Mouse (Mus musculus) lung, adult 10 weeks (tissue): Measurements from ENCODE around the gene Rhd. TPM values are rescaled to one million over a fixed set of nuclear protein-coding genes. Genes with fewer than 3 reads are reported as not detected.

Experiments
- polyA plus RNA-seq: library from polyadenylated mRNA; stranded (reverse); fragments of 350-450 nt; fragmentation: Illumina TruSeq; extraction: RNeasy Lipid Tissue Mini Kit (QIAGEN cat#74804); gene quantifications from one replicate; pipeline ENCODE4 v1.2.3, GENCODE M21; 2014; ENCODE audit warnings: low read depth, low replicate concordance; ENCODE audit not compliant: insufficient read depth

Rhd gene
- not detected for polyA plus RNA-seq

GRCm38 (mm10) chr4:134863937-134864729 lies at the start of gene Rhd:
Gene Rhd, plus strand, starts transcription at chr4:134864536.

GRCm38 (mm10) chr4:134853259-134853636 lies 11.1 kb upstream of the Rhd start, which contains the start of gene Maco1:
Gene Maco1, minus strand, starts transcription at chr4:134853345.

GRCm38 (mm10) chr4:134914864-134915209 lies 50.5 kb downstream of the Rhd start, which contains the start of gene Tmem50a:
Gene Tmem50a, minus strand, starts transcription at chr4:134915024.

GRCm38 (mm10) chr4:134923258-134924018 lies 59.1 kb downstream of the Rhd start, which contains the start of gene Rsrp1:
Gene Rsrp1, plus strand, starts transcription at chr4:134923592.

GRCm38 (mm10) chr4:134930684-134931481 lies 66.5 kb downstream of the Rhd start, which contains the start of gene Syf2:
Gene Syf2, plus strand, starts transcription at chr4:134930898.

Other genes with a start within 250 kb of the Rhd start
- 7.4 TPM for gene Man1c1, start 160.2 kb upstream of the Rhd start, polyA plus RNA-seq
- gene Ldlrap1, start 96.5 kb upstream of the Rhd start, polyA plus RNA-seq = 16.0 TPM
- gene Maco1, start 11.2 kb upstream of the Rhd start, polyA plus RNA-seq = 13.2 TPM
- gene Tmem50a, start 50.5 kb downstream of the Rhd start, polyA plus RNA-seq = 212 TPM
- gene Rsrp1, start 59.1 kb downstream of the Rhd start, polyA plus RNA-seq = 342 TPM
- gene Syf2, start 66.4 kb downstream of the Rhd start, polyA plus RNA-seq = 124 TPM